Mouse (Mus musculus) kidney, postnatal 0 days (tissue): ENCODE measurements around the gene 1700029F12Rik. TPM values are rescaled to one million over a fixed set of nuclear protein-coding genes. Genes with fewer than 3 reads are reported as not detected.

ENCODE experiments used
- ATAC-seq: fragments of 200-750 bp; cut with Nextera tagmentation; replicated peaks from 2 replicates; pipeline ENCODE4 v1.8.0; 2017; ENCODE audit warnings: low read depth, moderate number of reproducible peaks, moderate TSS enrichment, moderate library complexity; ENCODE audit not compliant: low FRiP score
- DNase-seq: peaks from one replicate; pipeline ENCODE4 v3.0.0-alpha.2; 2016; ENCODE audit warnings: low spot score
- H3K27ac ChIP-seq: fragments of 300-500 bp; sonication (generic); 2 replicates; pipeline ENCODE4 v1.5.1; 2014; ENCODE audit warnings: mild to moderate bottlenecking
- H3K27me3 ChIP-seq: fragments of 300-500 bp; sonication (generic); 2 replicates; pipeline ENCODE4 v1.6.1; 2014; ENCODE audit warnings: low read length, mixed read lengths; ENCODE audit not compliant: insufficient read depth
- H3K36me3 ChIP-seq: fragments of 300-500 bp; sonication (generic); 2 replicates; pipeline ENCODE4 v1.6.1; 2014; ENCODE audit warnings: low read length, mixed read lengths; ENCODE audit not compliant: insufficient read depth
- H3K4me1 ChIP-seq: fragments of 300-500 bp; sonication (generic); replicated peaks from 2 replicates; pipeline ENCODE4 v1.6.1; 2014; ENCODE audit warnings: antibody characterized with exemption, low read length, mixed read lengths; ENCODE audit not compliant: insufficient read depth
- H3K4me2 ChIP-seq: fragments of 300-500 bp; sonication (generic); 2 replicates; pipeline ENCODE4 v1.6.1; 2014; ENCODE audit warnings: mild to moderate bottlenecking, low read length, moderate library complexity, mixed read lengths
- H3K4me3 ChIP-seq: fragments of 300-500 bp; sonication (generic); replicated peaks from 2 replicates; pipeline ENCODE4 v1.5.1; 2014; ENCODE audit warnings: low read depth, low read length
- H3K9ac ChIP-seq: fragments of 300-500 bp; sonication (generic); 2 replicates; pipeline ENCODE4 v1.6.1; 2014; ENCODE audit warnings: low read depth, low read length
- H3K9me3 ChIP-seq: fragments of 300-500 bp; sonication (generic); replicated peaks from 2 replicates; pipeline ENCODE4 v1.6.1; 2016; ENCODE audit warnings: low read length, inconsistent platforms, mixed read lengths
- CTCF ChIP-seq: IDR thresholded peaks from 2 replicates; pipeline ENCODE4 v1.5.1; 2016; ENCODE audit warnings: antibody characterized with exemption, low read depth, mild to moderate bottlenecking, moderate library complexity
- WGBS: fragments of 180-500 bp; shearing (Covaris S2); extraction: QIAGEN DNeasy Blood & Tissue Kit; methylation state at CpG from one replicate; pipeline ENCODE4 v1.1.7; 2014; 5-methylcytosine and 5-hydroxymethylcytosine counted together
- polyA plus RNA-seq: library from polyadenylated mRNA; unstranded; fragments of >200 nt; fragmentation: Nextera tagmentation; extraction: Ambion mirVana; gene quantifications from 2 replicates; pipeline ENCODE4 v1.2.1, GENCODE M21; 2015

1700029F12Rik gene
- polyA plus RNA-seq, 1 experiment from 2014 or later, result not detected

GRCm38 (mm10) chr13:96983251-96984126 is 50.7 kb downstream of the 1700029F12Rik start:
- Histone ChIP-seq H3K4me1 (peaks cover 5% of the 10 kb centered on the region; the same call in 1 of the 2 replicates), H3K27me3 (no peaks in the 10 kb centered on the region), H3K4me2 (peak overlapping the region; percentile 45), H3K9me3 (no peaks in the 10 kb centered on the region), H3K4me3 (no peak overlapping the region), H3K9ac (no peak overlapping the region), H3K27ac (peak overlapping the region; percentile 82), H3K36me3 (no peaks in the 10 kb centered on the region)
- ATAC-seq (peak; percentile 82), DNase-seq (peak; percentile 78)
- TF ChIP-seq CTCF, result no peak
- WGBS, result 34% methylated on average over 26 of the region's 26 CpGs

- Histone ChIP-seq H3K27ac (no peak overlapping the region), H3K4me1 (peaks cover 5% of the 10 kb centered on the region; the same call in 1 of the 2 replicates), H3K4me2 (no peak overlapping the region), H3K9ac (no peak overlapping the region), H3K36me3 (no peaks in the 10 kb centered on the region), H3K27me3 (no peaks in the 10 kb centered on the region), H3K9me3 (no peaks in the 10 kb centered on the region), H3K4me3 (no peak overlapping the region)
- no peak for ATAC-seq
- no peak for TF ChIP-seq CTCF
- no peak for DNase-seq
Measured at GRCm38 (mm10) chr13:96980561-96980960, 53.6 kb downstream of the 1700029F12Rik start.

GRCm38 (mm10) chr13:96976986-96977595 is 57.1 kb downstream of the 1700029F12Rik start:
- H3K4me2 ChIP-seq, result no peak overlapping the region
- no peak for DNase-seq
- no peak for ATAC-seq
- H3K4me3 ChIP-seq, result no peak overlapping the region
- H3K9me3 ChIP-seq, result no peaks in the 10 kb centered on the region
- no peaks in the 10 kb centered on the region for H3K27me3 ChIP-seq
- no peaks in the 10 kb centered on the region for H3K36me3 ChIP-seq
- H3K9ac ChIP-seq, result no peak overlapping the region
- TF ChIP-seq CTCF, result no peak
- H3K27ac ChIP-seq, result no peak overlapping the region
- 87% methylated on average over 6 of the region's 6 CpGs for WGBS
- H3K4me1 ChIP-seq, result no peaks in the 10 kb centered on the region

- Histone ChIP-seq H3K9me3 (no peaks in the 10 kb centered on the region), H3K4me3 (no peak overlapping the region), H3K27me3 (no peaks in the 10 kb centered on the region), H3K4me2 (no peak overlapping the region), H3K27ac (no peak overlapping the region), H3K9ac (no peak overlapping the region), H3K4me1 (no peaks in the 10 kb centered on the region), H3K36me3 (no peaks in the 10 kb centered on the region)
- no peak for DNase-seq
- WGBS, result 92% methylated on average over 4 of the region's 4 CpGs
- TF ChIP-seq CTCF, result no peak
- ATAC-seq, result no peak
Measured at GRCm38 (mm10) chr13:96973318-96973717, 60.8 kb downstream of the 1700029F12Rik start.

Other genes with a start within 250 kb of the 1700029F12Rik start
- gene Gcnt4, start 109.7 kb downstream of the 1700029F12Rik start, polyA plus RNA-seq, result 1.3 and 1.7 TPM in 2 replicates
- gene Fam169a, start 32.9 kb upstream of the 1700029F12Rik start, polyA plus RNA-seq, result 1.8 TPM in 2 replicates
- 4.1 and 5.2 TPM in 2 replicates for gene Gm6169, start 64.9 kb upstream of the 1700029F12Rik start, polyA plus RNA-seq
- 20.4 and 26.2 TPM in 2 replicates for gene Gfm2, start 103.6 kb upstream of the 1700029F12Rik start, polyA plus RNA-seq
- gene Nsa2, start 103.6 kb upstream of the 1700029F12Rik start, polyA plus RNA-seq, result 65.8 and 71.0 TPM in 2 replicates
- 59.0 and 63.1 TPM in 2 replicates for gene Hexb, start 164.0 kb upstream of the 1700029F12Rik start, polyA plus RNA-seq
- 8.1 and 9.2 TPM in 2 replicates for gene Enc1, start 206.7 kb upstream of the 1700029F12Rik start, polyA plus RNA-seq